Mouse (Mus musculus) heart, adult 2 months (tissue): Measurements from ENCODE around the gene Gm20696.

Experiments
- CTCF ChIP-seq: fragments of 200-600 bp; IDR thresholded peaks from 2 replicates; pipeline ENCODE4 v1.8.1; 2022; ENCODE audit warnings: antibody characterized with exemption, mild to moderate bottlenecking, moderate library complexity
- EP300 ChIP-seq: fragments of 200-500 bp; IDR thresholded peaks from 2 replicates; pipeline ENCODE4 v1.6.1; 2011; ENCODE audit warnings: low read depth, low read length, control low read depth; ENCODE audit not compliant: insufficient read depth
- POLR2A ChIP-seq: fragments of 200-500 bp; IDR thresholded peaks from 2 replicates; pipeline ENCODE4 v1.6.1; 2011; ENCODE audit warnings: mild to moderate bottlenecking, low read depth, low read length, control low read depth; ENCODE audit not compliant: insufficient read depth

DNA sequence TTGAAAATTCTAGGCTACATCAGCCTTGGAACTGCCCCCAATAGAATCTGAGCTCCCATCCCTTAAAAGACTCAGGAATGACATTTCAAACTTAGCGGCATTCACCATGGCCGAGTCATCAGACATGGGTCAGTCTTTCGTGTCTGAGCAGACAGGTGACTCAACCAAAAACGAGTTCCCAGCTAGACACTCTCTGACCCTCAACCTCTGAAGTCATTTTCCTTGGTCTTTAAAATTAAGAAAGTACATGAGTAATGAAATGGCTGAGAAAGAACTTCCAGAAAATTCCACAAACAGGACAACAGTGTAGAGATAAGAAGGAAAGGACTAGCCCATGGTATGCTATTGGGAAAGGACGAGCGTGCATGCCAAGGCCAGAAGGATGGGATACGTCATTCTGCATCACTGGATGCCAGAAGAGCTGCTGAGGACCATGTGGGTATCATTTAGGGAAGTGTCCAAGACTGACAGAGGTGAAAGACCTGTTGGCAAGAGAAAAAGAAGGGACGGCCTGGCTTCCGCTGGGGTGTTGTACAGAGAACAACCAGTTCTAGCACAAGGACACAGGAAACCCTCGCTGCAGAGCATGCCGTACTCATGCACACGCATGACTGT, 219.7 kb downstream of the Gm20696 start:
- no peak for TF ChIP-seq CTCF
- no peak for TF ChIP-seq POLR2A
- no peak for TF ChIP-seq EP300
